Mouse (Mus musculus) heart, postnatal 4 days (tissue): ENCODE results near the gene Nfia. TPM values are rescaled to one million over a fixed set of nuclear protein-coding genes. Genes with fewer than 3 reads are reported as not detected.
A peak's percentile ranks its signal among the peaks of the same experiment; 100 is the strongest.

ENCODE experiments used
- DNase-seq: peaks from one replicate; pipeline ENCODE4 v3.0.0; 2021
- total RNA-seq, 2 experiments: library from RNA; stranded (reverse); gene quantifications; 2 replicates each; pipeline ENCODE4 v1.2.3; 2021

Gene Nfia
- total RNA-seq, 2 experiments from 2014 or later = 206 to 217 TPM

- no peak for DNase-seq
These were observed 5.5 kb upstream of the Nfia start for GRCm38 (mm10) chr4:97767025-97767424.

GRCm38 (mm10) chr4:97767516-97767915 is 5.0 kb upstream of the Nfia start:
- DNase-seq = no peak

- DNase-seq = no peak
These were observed 2.7 kb upstream of the Nfia start for GRCm38 (mm10) chr4:97769861-97770260.

- no peak for DNase-seq
These were observed 1.1 kb upstream of the Nfia start for GRCm38 (mm10) chr4:97771426-97771825.

GRCm38 (mm10) chr4:97772084-97772484 is 450 bp upstream of the Nfia start:
- DNase-seq = peak; percentile 98

GRCm38 (mm10) chr4:97773110-97773593 is 618 bp downstream of the Nfia start:
- peak; percentile 93 for DNase-seq

GRCm38 (mm10) chr4:97773791-97774190 is 1.3 kb downstream of the Nfia start:
- DNase-seq = no peak

- no peak for DNase-seq
These were observed 2.0 kb downstream of the Nfia start for GRCm38 (mm10) chr4:97774446-97774950.

GRCm38 (mm10) chr4:97775059-97775458 is 2.5 kb downstream of the Nfia start:
- peak; percentile 82 for DNase-seq

- DNase-seq = peak; percentile 45
These were observed 3.1 kb downstream of the Nfia start for GRCm38 (mm10) chr4:97775494-97776265.

GRCm38 (mm10) chr4:97776388-97777080 is 4.0 kb downstream of the Nfia start:
- no peak for DNase-seq

- DNase-seq = peak; percentile 71
These were observed 4.7 kb downstream of the Nfia start for GRCm38 (mm10) chr4:97777081-97777705.

- peak; percentile 71 for DNase-seq
These were observed 5.2 kb downstream of the Nfia start, which contains the start of gene E130114P18Rik for GRCm38 (mm10) chr4:97777706-97778176. Gene E130114P18Rik (minus strand): TSS chr4:97778078.

- DNase-seq = peak; percentile 52
These were observed 5.9 kb downstream of the Nfia start for GRCm38 (mm10) chr4:97778211-97779002.

GRCm38 (mm10) chr4:97779003-97779930 is 6.7 kb downstream of the Nfia start:
- no peak for DNase-seq

- DNase-seq = no peak
These were observed 7.5 kb downstream of the Nfia start for GRCm38 (mm10) chr4:97780024-97780423.

- DNase-seq = no peak
These were observed 8.3 kb downstream of the Nfia start for GRCm38 (mm10) chr4:97780666-97781435.

GRCm38 (mm10) chr4:97782069-97782468 is 9.5 kb downstream of the Nfia start:
- no peak for DNase-seq

GRCm38 (mm10) chr4:97782497-97782896 is 10.0 kb downstream of the Nfia start:
- no peak for DNase-seq
